Mouse (Mus musculus): Measurements from ENCODE around the gene Slc9a3r1. TPM values are rescaled to one million over a fixed set of nuclear protein-coding genes. Genes with fewer than 3 reads are reported as not detected.

Slc9a3r1 gene
- polyA plus RNA-seq, 1 experiment: 237 TPM

- no peak for TF ChIP-seq GATA1 (IDR thresholded peaks at IDR 0.05; ENCODE audit: low read length)
These were observed 10.6 kb downstream of the Slc9a3r1 start for GRCm38 (mm10) chr11:115173549-115174339.

- TF ChIP-seq GATA1 (IDR thresholded peaks at IDR 0.05; ENCODE audit: low read length): no peak
These were observed 13.5 kb downstream of the Slc9a3r1 start for GRCm38 (mm10) chr11:115176399-115177190.

GRCm38 (mm10) chr11:115177559-115178195 is 14.5 kb downstream of the Slc9a3r1 start:
- no peak for TF ChIP-seq GATA1 (IDR thresholded peaks at IDR 0.05; ENCODE audit: low read length)

GRCm38 (mm10) chr11:115178766-115179165 is 15.6 kb downstream of the Slc9a3r1 start:
- TF ChIP-seq GATA1 (IDR thresholded peaks at IDR 0.05; ENCODE audit: low read length): no peak

- TF ChIP-seq GATA1 (IDR thresholded peaks at IDR 0.05; ENCODE audit: low read length): no peak
These were observed 16.1 kb downstream of the Slc9a3r1 start for GRCm38 (mm10) chr11:115179191-115179590.

- no peak for TF ChIP-seq GATA1 (IDR thresholded peaks at IDR 0.05; ENCODE audit: low read length)
These were observed 16.7 kb downstream of the Slc9a3r1 start for GRCm38 (mm10) chr11:115179881-115180280.

- TF ChIP-seq GATA1 (IDR thresholded peaks at IDR 0.05; ENCODE audit: low read length): no peak
These were observed 18.9 kb downstream of the Slc9a3r1 start for GRCm38 (mm10) chr11:115181913-115182638.

- TF ChIP-seq GATA1 (IDR thresholded peaks at IDR 0.05; ENCODE audit: low read length): no peak
These were observed 21.8 kb downstream of the Slc9a3r1 start for GRCm38 (mm10) chr11:115184973-115185372.

- TF ChIP-seq GATA1 (IDR thresholded peaks at IDR 0.05; ENCODE audit: low read length): no peak
These were observed 24.1 kb downstream of the Slc9a3r1 start, which contains the start of gene Tmem104 for GRCm38 (mm10) chr11:115187224-115187639. Gene Tmem104, plus strand, starts transcription at chr11:115187487.

- TF ChIP-seq GATA1 (IDR thresholded peaks at IDR 0.05; ENCODE audit: low read length): no peak
These were observed 24.6 kb downstream of the Slc9a3r1 start, which contains the start of gene Nat9 for GRCm38 (mm10) chr11:115187693-115188092. Gene Nat9, minus strand, starts transcription at chr11:115187859.

GRCm38 (mm10) chr11:115188539-115189231 is 25.5 kb downstream of the Slc9a3r1 start:
- TF ChIP-seq GATA1 (IDR thresholded peaks at IDR 0.05; ENCODE audit: low read length): no peak

- TF ChIP-seq GATA1 (IDR thresholded peaks at IDR 0.05; ENCODE audit: low read length): no peak
These were observed 26.2 kb downstream of the Slc9a3r1 start for GRCm38 (mm10) chr11:115189304-115189703.

GRCm38 (mm10) chr11:115192180-115192579 is 29.0 kb downstream of the Slc9a3r1 start:
- TF ChIP-seq GATA1 (IDR thresholded peaks at IDR 0.05; ENCODE audit: low read length): no peak

GRCm38 (mm10) chr11:115194693-115195092 is 31.6 kb downstream of the Slc9a3r1 start:
- TF ChIP-seq GATA1 (IDR thresholded peaks at IDR 0.05; ENCODE audit: low read length): peak; percentile 71

GRCm38 (mm10) chr11:115195933-115196332 is 32.8 kb downstream of the Slc9a3r1 start:
- peak; percentile 20 for TF ChIP-seq GATA1 (IDR thresholded peaks at IDR 0.05; ENCODE audit: low read length)

All from G1E-ER4 (cell line).